Mouse (Mus musculus) lung, postnatal 14 days (tissue): ENCODE measurements around the gene Gm21103.
"Not testable (repeated sequence)": the region's sequence is repeated elsewhere in the genome, so short reads cannot be mapped to it uniquely, and the experiment has no call there.

Experiments
- DNase-seq: peaks from one replicate; pipeline ENCODE4 v3.0.0; 2021

The Gm21103 gene

GRCm38 (mm10) chr14:6304743-6305142, at the start of gene Gm21103:
Gene Gm21103, minus strand, starts transcription at chr14:6304843.
- DNase-seq, result not testable (repeated sequence)

GRCm38 (mm10) chr14:6343578-6343977, 38.9 kb upstream of the Gm21103 start, which contains the start of gene Gm3618:
Gene Gm3618, minus strand, starts transcription at chr14:6343678.
- DNase-seq, result not testable (repeated sequence)

- DNase-seq, result peak; percentile 32
Measured at GRCm38 (mm10) chr14:6286931-6287715, 17.5 kb downstream of the Gm21103 start, which contains the start of gene Gm3411. Gene Gm3411, minus strand, starts transcription at chr14:6287250.
